Mouse (Mus musculus) lung, adult 2 months (tissue): ENCODE data around the gene Lrmda.

Experiments used
- CTCF ChIP-seq: fragments of 200-500 bp; IDR thresholded peaks from 2 replicates; pipeline ENCODE4 v1.5.1; 2011; ENCODE audit warnings: mild to moderate bottlenecking, low read length, control low read depth; ENCODE audit not compliant: insufficient read depth
- POLR2A ChIP-seq: fragments of 200-500 bp; IDR thresholded peaks from 2 replicates; pipeline ENCODE4 v1.6.1; 2011; ENCODE audit warnings: low read depth, mild to moderate bottlenecking, control low read depth, low read length, borderline replicate concordance; ENCODE audit errors: extremely low read depth

GRCm38 (mm10) chr14:22952981-22953380 is 933.5 kb downstream of the Lrmda start:
- TF ChIP-seq CTCF (no peak), POLR2A (no peak)
